8 mouse cellular contexts compared by ENCODE assay signal in the genomic region with DNA sequence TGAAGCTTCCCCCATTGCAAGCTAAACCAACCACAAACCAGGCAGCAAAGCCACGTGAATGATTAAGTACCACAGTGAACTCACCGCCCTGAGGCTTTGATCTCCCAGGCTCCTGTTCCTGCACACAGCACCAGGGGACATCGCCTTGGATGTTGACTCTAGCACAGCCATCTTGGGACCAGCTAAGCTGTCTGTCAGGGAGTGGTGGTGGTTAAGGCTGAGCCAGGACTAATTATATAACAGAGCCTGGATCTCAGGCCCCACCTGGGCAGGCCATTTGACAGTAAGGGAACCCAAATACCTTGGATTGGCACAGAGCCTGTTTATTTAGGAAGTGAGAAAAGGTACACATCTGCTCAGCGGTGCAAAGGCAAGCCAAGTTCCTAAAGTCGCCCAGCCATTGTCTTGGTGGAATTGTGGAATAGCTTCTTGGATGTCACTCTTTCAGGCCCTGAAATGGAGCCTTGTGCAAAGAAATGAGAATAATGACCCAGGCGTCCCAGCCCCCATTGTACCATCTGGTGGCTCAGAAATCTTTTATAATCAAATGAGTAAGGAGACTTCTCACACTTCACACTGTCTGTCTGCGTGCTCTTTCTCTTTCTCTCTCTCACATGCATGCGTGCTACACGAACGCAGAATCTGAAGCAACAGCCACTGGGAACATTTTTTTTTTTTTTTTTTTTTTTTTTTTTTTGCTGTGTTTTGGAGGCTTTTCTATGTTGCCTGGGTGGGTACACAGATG. TPM values are rescaled to one million over a fixed set of nuclear protein-coding genes. Genes with fewer than 3 reads are reported as not detected.
A peak's percentile ranks its signal among the peaks of the same experiment; 100 is the strongest.
DNase-seq lines count a peak whose midpoint lies in the region; ATAC-seq and TF ChIP-seq lines count a peak whose summit lies in the region.

No protein-coding gene starts in this region.

- 71% methylated on average over 10 of the region's 10 CpGs for WGBS in kidney, adult 2 months
- WGBS in midbrain, embryonic 13.5 days: 44% methylated on average over 10 of the region's 10 CpGs

- ATAC-seq in hematopoietic stem cell, adult 5-6 weeks (replicated peaks in 1 of 2; ENCODE audit: insufficient read depth in 1 of 2, low FRiP score in 2 of 2, low TSS enrichment in 1 of 2, low read depth in 1 of 2, poor library complexity in 2 of 2, severe bottlenecking in 2 of 2): peak; percentile 60 to 71
- peak; percentile 66 for ATAC-seq in midbrain, embryonic 13.5 days
- no peak for ATAC-seq in megakaryocyte-erythroid progenitor cell, adult 5-6 weeks (replicated peaks; ENCODE audit: low FRiP score, low TSS enrichment, poor library complexity, severe bottlenecking)

- TF ChIP-seq EP300 in MEL (IDR thresholded peaks at IDR 0.05; ENCODE audit: low read depth in 1 of 2, low read length in 2 of 2): no peak

- peak; percentile 31 for DNase-seq in kidney, adult 2 months
- no peak for DNase-seq in kidney, adult 18-20 months
- peak; percentile 32 for DNase-seq in MEL (ENCODE audit: low read depth, low spot score)
- DNase-seq in kidney, adult 9 months: no peak
- no peak for DNase-seq in urinary bladder, postnatal 14 days (ENCODE audit: low spot score)

- H3K79me2 ChIP-seq in MEL (ENCODE audit: control insufficient read depth, insufficient read depth, low read length, poor library complexity): no peaks in the 10 kb centered on the region

- peaks cover 55% of the 10 kb centered on the region for H3K4me1 ChIP-seq in kidney, adult 2 months (ENCODE audit: control insufficient read depth, insufficient read depth, low read length)
- H3K4me1 ChIP-seq in MEL (ENCODE audit: control insufficient read depth in 1 of 2, insufficient read depth in 2 of 2, low read length in 2 of 2): peaks cover 20 to 45% of the 10 kb centered on the region in 2 experiments
- peaks cover 26% of the 10 kb centered on the region for H3K4me1 ChIP-seq in midbrain, embryonic 13.5 days (replicated peaks)

- TF ChIP-seq RAD21 in MEL (IDR thresholded peaks at IDR 0.05; ENCODE audit: low read depth, low read length): no peak

- TF ChIP-seq POLR2A in kidney, adult 2 months (IDR thresholded peaks at IDR 0.05; ENCODE audit: low read depth, low read length): no peak
- TF ChIP-seq POLR2A in MEL (IDR thresholded peaks at IDR 0.05; ENCODE audit: control insufficient read depth in 1 of 2, insufficient read depth in 1 of 2, low read depth in 1 of 2, low read length in 2 of 2, poor library complexity in 1 of 2): no peak

- no peaks in the 10 kb centered on the region for H3K9me3 ChIP-seq in MEL (replicated peaks; ENCODE audit: insufficient read depth, low read length)
- H3K9me3 ChIP-seq in midbrain, embryonic 13.5 days: no peaks in the 10 kb centered on the region

- no peak overlapping the region for H3K9ac ChIP-seq in MEL (ENCODE audit: control insufficient read depth, low read depth, low read length, poor library complexity, severe bottlenecking)
- H3K9ac ChIP-seq in midbrain, embryonic 13.5 days (replicated peaks): no peak overlapping the region

- no peaks in the 10 kb centered on the region for H3K27me3 ChIP-seq in kidney, adult 2 months (replicated peaks; ENCODE audit: control insufficient read depth, insufficient read depth, low read length)
- H3K27me3 ChIP-seq in MEL (ENCODE audit: control insufficient read depth in 1 of 2, insufficient read depth in 2 of 2, low read length in 2 of 2): no peaks in the 10 kb centered on the region
- no peaks in the 10 kb centered on the region for H3K27me3 ChIP-seq in midbrain, embryonic 13.5 days

- TF ChIP-seq CTCF in kidney, adult 2 months (conservative IDR thresholded peaks at IDR 0.05; ENCODE audit: insufficient read depth, insufficient read length, low read depth, low read length): no peak
- TF ChIP-seq CTCF in MEL (IDR thresholded peaks at IDR 0.05 in 2 of 3, conservative IDR thresholded peaks at IDR 0.05 in 1 of 3; ENCODE audit: control insufficient read depth in 1 of 3, insufficient read depth in 1 of 3, low read depth in 2 of 3, low read length in 3 of 3, poor library complexity in 1 of 3, severe bottlenecking in 1 of 3): no peak

- H3K4me3 ChIP-seq in kidney, adult 2 months (ENCODE audit: insufficient read depth, low read depth, low read length): no peak overlapping the region
- no peak overlapping the region for H3K4me3 ChIP-seq in MEL (ENCODE audit: control insufficient read depth in 1 of 2, insufficient read depth in 1 of 2, low read depth in 2 of 2, low read length in 2 of 2)
- no peak overlapping the region for H3K4me3 ChIP-seq in midbrain, embryonic 13.5 days (replicated peaks)

- no peak overlapping the region for H3K4me2 ChIP-seq in midbrain, embryonic 13.5 days (replicated peaks)

- H3K36me3 ChIP-seq in kidney, adult 2 months (ENCODE audit: control insufficient read depth, insufficient read depth, low read length): no peaks in the 10 kb centered on the region
- H3K36me3 ChIP-seq in MEL (ENCODE audit: control insufficient read depth in 1 of 2, insufficient read depth in 2 of 2, low read length in 2 of 2): peaks cover 0 to 36% of the 10 kb centered on the region in 2 experiments; a peak in 2 of 4 replicates
- no peaks in the 10 kb centered on the region for H3K36me3 ChIP-seq in midbrain, embryonic 13.5 days

- H3K27ac ChIP-seq in kidney, adult 2 months (ENCODE audit: insufficient read depth, low read depth, low read length): no peak overlapping the region
- no peak overlapping the region; the same call in 1 of the 2 replicates for H3K27ac ChIP-seq in MEL (ENCODE audit: control insufficient read depth, low read depth, low read length)
- H3K27ac ChIP-seq in midbrain, embryonic 13.5 days: peak overlapping the region; percentile 54

TF ChIP-seq in MEL, 35 proteins besides CTCF, POLR2A, EP300 and RAD21:
- TF ChIP-seq ZNF384 (IDR thresholded peaks at IDR 0.05; ENCODE audit: low read depth, low read length): peak; percentile 62
- TF ChIP-seq NELFE (IDR thresholded peaks at IDR 0.05; ENCODE audit: low read depth, low read length): no peak

RNA-seq across cellular contexts. Expression of gene Hpcal1, which starts 36.1 kb away (rescaled TPM):
- 128 and 144 TPM in 2 replicates for polyA plus RNA-seq in kidney, adult 2 months (2012; rRNA removed)
- total RNA-seq in MEL (2012; rRNA removed): 8.8 and 9.1 TPM in 2 replicates
- 10 to 100 TPM in 1 of 2 experiments, not detected in 1; 23.0 TPM for polyA plus RNA-seq in MEL (2012; ENCODE audit: insufficient read depth in 1 of 2, insufficient read length in 2 of 2, low read depth in 1 of 2, low replicate concordance in 2 of 2, missing spikeins in 1 of 2)
- 15.5 and 16.8 TPM in 2 replicates for total RNA-seq in hematopoietic stem cell, adult 5-6 weeks (2017)
- polyA plus RNA-seq in midbrain, embryonic 13.5 days (2015; fragmentation: Nextera tagmentation; extraction: Ambion mirVana): 50.7 and 55.3 TPM in 2 replicates
- 4.3 and 13.0 TPM in 2 replicates for total RNA-seq in megakaryocyte-erythroid progenitor cell, adult 5-6 weeks (2014; fragmentation: Nextera tagmentation)
- total RNA-seq in megakaryocyte-erythroid progenitor cell, adult 5-6 weeks (2017): 3.0 and 6.8 TPM in 2 replicates

Comparison
In these comparisons a context has a peak if more than half of its experiments do, and no peak if none do; other contexts are left out.
1. DNase-seq: peak in kidney, adult 2 months (single experiment) and MEL (single experiment); none in kidney, adult 18-20 months (single experiment), kidney, adult 9 months (single experiment) and urinary bladder, postnatal 14 days (single experiment).